Mouse (Mus musculus): ENCODE results near the gene Dera. TPM values are rescaled to one million over a fixed set of nuclear protein-coding genes. Genes with fewer than 3 reads are reported as not detected.
A peak's percentile ranks its signal among the peaks of the same experiment; 100 is the strongest.

Gene Dera
- polyA plus RNA-seq, 1 experiment from 2014 or later: 70.7 TPM

GRCm38 (mm10) chr6:137870667-137871066 lies 116.3 kb downstream of the Dera start:
- H3K4me1 ChIP-seq: peaks cover 4% of the 10 kb centered on the region; the same call in 1 of the 2 replicates
- WGBS: 87% methylated on average over 6 of the region's 6 CpGs
- H3K4me2 ChIP-seq: no peak overlapping the region
- no peak overlapping the region for H3K27ac ChIP-seq
- H3K36me3 ChIP-seq: no peaks in the 10 kb centered on the region
- no peaks in the 10 kb centered on the region for H3K9me3 ChIP-seq
- ATAC-seq (ENCODE audit: borderline replicate concordance, extremely low read depth, low FRiP score, low TSS enrichment): no peak
- H3K27me3 ChIP-seq: no peaks in the 10 kb centered on the region
- no peak overlapping the region for H3K4me3 ChIP-seq
- no peak overlapping the region for H3K9ac ChIP-seq

GRCm38 (mm10) chr6:137872055-137872735 lies 117.8 kb downstream of the Dera start:
- no peaks in the 10 kb centered on the region for H3K36me3 ChIP-seq
- no peak overlapping the region for H3K9ac ChIP-seq
- peak overlapping the region; percentile 33; the same call in 1 of the 2 replicates for H3K4me2 ChIP-seq
- ATAC-seq (ENCODE audit: borderline replicate concordance, extremely low read depth, low FRiP score, low TSS enrichment): peak; percentile 69
- H3K27ac ChIP-seq: no peak overlapping the region
- peaks cover 4% of the 10 kb centered on the region; the same call in 1 of the 2 replicates for H3K4me1 ChIP-seq
- WGBS: 29% methylated on average over 17 of the region's 17 CpGs
- no peak overlapping the region for H3K4me3 ChIP-seq
- H3K9me3 ChIP-seq: no peaks in the 10 kb centered on the region
- H3K27me3 ChIP-seq: no peaks in the 10 kb centered on the region

GRCm38 (mm10) chr6:137874471-137875244 lies 120.3 kb downstream of the Dera start:
- Histone ChIP-seq H3K27ac (peak overlapping the region; percentile 67; the same call in 1 of the 2 replicates), H3K4me3 (no peak overlapping the region), H3K9ac (no peak overlapping the region), H3K27me3 (no peaks in the 10 kb centered on the region), H3K4me2 (no peak overlapping the region), H3K36me3 (no peaks in the 10 kb centered on the region), H3K4me1 (peaks cover 4% of the 10 kb centered on the region; the same call in 1 of the 2 replicates), H3K9me3 (no peaks in the 10 kb centered on the region)
- 46% methylated on average over 8 of the region's 8 CpGs for WGBS
- peak; percentile 71; the same call in 1 of the 2 replicates for ATAC-seq (ENCODE audit: borderline replicate concordance, extremely low read depth, low FRiP score, low TSS enrichment)

- ATAC-seq (ENCODE audit: borderline replicate concordance, extremely low read depth, low FRiP score, low TSS enrichment): no peak
- H3K27me3 ChIP-seq: no peaks in the 10 kb centered on the region
- H3K9ac ChIP-seq: no peak overlapping the region
- no peaks in the 10 kb centered on the region for H3K36me3 ChIP-seq
- no peak overlapping the region for H3K27ac ChIP-seq
- WGBS: 81% methylated on average over 6 of the region's 6 CpGs
- H3K9me3 ChIP-seq: no peaks in the 10 kb centered on the region
- H3K4me1 ChIP-seq: no peaks in the 10 kb centered on the region
- no peak overlapping the region for H3K4me3 ChIP-seq
- no peak overlapping the region for H3K4me2 ChIP-seq
Observed at GRCm38 (mm10) chr6:137885644-137886043, 131.3 kb downstream of the Dera start.

GRCm38 (mm10) chr6:137886210-137886979 lies 132.0 kb downstream of the Dera start:
- no peak overlapping the region for H3K9ac ChIP-seq
- H3K36me3 ChIP-seq: no peaks in the 10 kb centered on the region
- no peak for ATAC-seq (ENCODE audit: borderline replicate concordance, extremely low read depth, low FRiP score, low TSS enrichment)
- no peaks in the 10 kb centered on the region for H3K9me3 ChIP-seq
- H3K4me1 ChIP-seq: no peaks in the 10 kb centered on the region
- no peaks in the 10 kb centered on the region for H3K27me3 ChIP-seq
- 26% methylated on average over 6 of the region's 6 CpGs for WGBS
- no peak overlapping the region for H3K4me3 ChIP-seq
- H3K4me2 ChIP-seq: no peak overlapping the region
- H3K27ac ChIP-seq: no peak overlapping the region

GRCm38 (mm10) chr6:137887258-137887657 lies 132.9 kb downstream of the Dera start:
- WGBS: 63% methylated on average over 6 of the region's 6 CpGs
- Histone ChIP-seq H3K9me3 (no peaks in the 10 kb centered on the region), H3K27ac (no peak overlapping the region), H3K27me3 (no peaks in the 10 kb centered on the region), H3K4me3 (no peak overlapping the region), H3K4me1 (no peaks in the 10 kb centered on the region; the same call in 1 of the 2 replicates), H3K9ac (no peak overlapping the region), H3K4me2 (no peak overlapping the region), H3K36me3 (no peaks in the 10 kb centered on the region)
- ATAC-seq (ENCODE audit: borderline replicate concordance, extremely low read depth, low FRiP score, low TSS enrichment): no peak

- Histone ChIP-seq H3K9me3 (no peaks in the 10 kb centered on the region), H3K4me1 (no peaks in the 10 kb centered on the region), H3K36me3 (no peaks in the 10 kb centered on the region), H3K27me3 (no peaks in the 10 kb centered on the region), H3K27ac (no peak overlapping the region), H3K4me3 (no peak overlapping the region), H3K4me2 (no peak overlapping the region), H3K9ac (no peak overlapping the region)
- ATAC-seq (ENCODE audit: borderline replicate concordance, extremely low read depth, low FRiP score, low TSS enrichment): no peak
Observed at GRCm38 (mm10) chr6:137897671-137898070, 143.3 kb downstream of the Dera start.

- WGBS: 55% methylated on average over 5 of the region's 5 CpGs
- no peak overlapping the region for H3K4me3 ChIP-seq
- H3K4me2 ChIP-seq: no peak overlapping the region
- ATAC-seq (ENCODE audit: borderline replicate concordance, extremely low read depth, low FRiP score, low TSS enrichment): peak; percentile 75
- H3K9me3 ChIP-seq: no peaks in the 10 kb centered on the region
- H3K27ac ChIP-seq: 0 out of 2 replicates have a peak overlapping the region, but pooled peaks have one; percentile 30
- no peaks in the 10 kb centered on the region for H3K4me1 ChIP-seq
- H3K36me3 ChIP-seq: no peaks in the 10 kb centered on the region
- H3K9ac ChIP-seq: no peak overlapping the region
- no peaks in the 10 kb centered on the region for H3K27me3 ChIP-seq
Observed at GRCm38 (mm10) chr6:137901255-137901654, 146.9 kb downstream of the Dera start.

Other genes with a start within 250 kb of the Dera start
- gene Eps8, start 99.7 kb upstream of the Dera start, polyA plus RNA-seq (2015; fragmentation: Nextera tagmentation; extraction: Ambion mirVana): 24.5 and 26.0 TPM in 2 replicates
- 155 and 161 TPM in 2 replicates for gene Strap, start 19.5 kb upstream of the Dera start, polyA plus RNA-seq (2015; fragmentation: Nextera tagmentation; extraction: Ambion mirVana)

All from lung, embryonic 15.5 days (tissue).